Mouse (Mus musculus) kidney, adult 2 months (tissue): ENCODE results near the gene Hist1h2ba. TPM values are rescaled to one million over a fixed set of nuclear protein-coding genes. Genes with fewer than 3 reads are reported as not detected.

Source experiments
- DNase-seq: peaks from one replicate; pipeline ENCODE4 v3.0.0; 2021
- H3K27ac ChIP-seq: fragments of 200-500 bp; 2 replicates; pipeline ENCODE4 v1.5.1; 2012; ENCODE audit warnings: low read depth, low read length, control low read depth, inconsistent platforms; ENCODE audit not compliant: insufficient read depth
- H3K27me3 ChIP-seq: fragments of 200-500 bp; replicated peaks from 2 replicates; pipeline ENCODE4 v1.6.1; 2012; ENCODE audit warnings: mild to moderate bottlenecking, moderate library complexity, low read length, inconsistent platforms; ENCODE audit not compliant: control insufficient read depth, insufficient read depth
- H3K36me3 ChIP-seq: fragments of 200-500 bp; 2 replicates; pipeline ENCODE4 v1.6.1; 2012; ENCODE audit warnings: mild to moderate bottlenecking, moderate library complexity, low read length, inconsistent platforms; ENCODE audit not compliant: control insufficient read depth, insufficient read depth
- H3K4me1 ChIP-seq: fragments of 200-500 bp; 2 replicates; pipeline ENCODE4 v1.6.1; 2011; ENCODE audit warnings: low read length; ENCODE audit not compliant: control insufficient read depth, insufficient read depth
- H3K4me3 ChIP-seq: fragments of 200-500 bp; 2 replicates; pipeline ENCODE4 v1.5.1; 2011; ENCODE audit warnings: mild to moderate bottlenecking, low read depth, low read length, control low read depth; ENCODE audit not compliant: insufficient read depth
- CTCF ChIP-seq: fragments of 200-500 bp; conservative IDR thresholded peaks from 2 replicates; pipeline ENCODE4 v1.5.1; 2011; ENCODE audit warnings: low read depth, mild to moderate bottlenecking, control low read depth, low read length, moderate library complexity, mixed read lengths; ENCODE audit not compliant: insufficient read depth, insufficient read length
- POLR2A ChIP-seq: fragments of 200-500 bp; IDR thresholded peaks from one replicate; pipeline ENCODE4 v1.6.1; 2011; ENCODE audit warnings: low read depth, low read length, control low read depth
- WGBS: fragments of 180-500 bp; shearing (Covaris S2); methylation state at CpG from one replicate; pipeline ENCODE4 v1.1.7; 2018; 5-methylcytosine and 5-hydroxymethylcytosine counted together
- polyA plus RNA-seq: library from polyadenylated mRNA; depleted of rRNA; stranded (reverse); fragments of >200 nt; gene quantifications from 2 replicates; pipeline ENCODE4 v1.2.3, GENCODE M21; 2012; rRNA removed

Hist1h2ba gene
- polyA plus RNA-seq, result 0.33 and 0.41 TPM in 2 replicates

DNA sequence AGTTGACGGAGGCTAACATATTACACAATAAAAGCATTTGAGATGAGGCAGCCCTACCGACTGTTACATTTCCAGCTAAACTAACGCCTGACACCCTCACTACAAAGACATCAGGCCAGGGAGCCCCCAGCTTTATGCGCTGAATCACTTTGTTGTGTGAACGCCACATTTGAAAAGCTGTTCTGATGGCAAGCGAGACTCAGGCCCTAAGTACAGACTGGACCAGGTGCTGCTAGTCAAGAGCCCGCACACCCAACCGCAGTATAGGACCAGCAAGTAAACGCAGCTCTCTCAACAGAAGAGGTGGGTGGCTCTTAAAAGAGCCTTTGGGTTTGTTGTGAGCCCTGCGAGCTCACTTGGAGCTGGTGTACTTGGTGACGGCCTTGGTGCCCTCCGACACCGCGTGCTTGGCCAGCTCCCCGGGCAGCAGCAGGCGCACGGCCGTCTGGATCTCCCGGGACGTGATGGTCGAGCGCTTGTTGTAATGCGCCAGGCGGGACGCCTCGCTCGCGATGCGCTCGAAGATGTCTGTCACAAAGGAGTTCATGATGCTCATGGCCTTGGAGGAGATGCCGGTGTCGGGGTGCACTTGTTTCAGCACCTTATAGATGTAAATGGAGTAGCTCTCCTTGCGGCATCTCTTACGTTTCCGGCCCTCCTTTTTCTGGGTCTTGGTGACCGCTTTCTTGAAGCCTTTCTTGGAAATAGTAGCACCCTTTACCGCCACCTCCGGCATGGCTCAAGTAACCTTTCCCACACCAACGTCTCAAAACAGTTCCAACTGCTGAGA lies at the start of gene Hist1h2ba:
Gene Hist1h2ba (minus strand): TSS at position 736 of the 790 bp plus-strand sequence.
- Histone ChIP-seq H3K36me3 (no peaks in the 10 kb centered on the region), H3K27me3 (no peaks in the 10 kb centered on the region), H3K4me3 (no peak within 1 kb of the TSS), H3K27ac (no peak within 1 kb of the TSS), H3K4me1 (no peaks in the 10 kb centered on the region)
- TF ChIP-seq CTCF, result no peak
- DNase-seq, result no peak
- WGBS, result 94% methylated on average over 39 of the region's 39 CpGs

GRCm38 (mm10) chr13:23972271-23972670 lies 38.3 kb upstream of the Hist1h2ba start:
- 52% methylated on average over 5 of the region's 5 CpGs for WGBS
- Histone ChIP-seq H3K4me1 (no peaks in the 10 kb centered on the region), H3K27ac (no peak overlapping the region), H3K4me3 (no peak overlapping the region), H3K27me3 (no peaks in the 10 kb centered on the region), H3K36me3 (no peaks in the 10 kb centered on the region)
- no peak for DNase-seq
- no peak for TF ChIP-seq POLR2A
- no peak for TF ChIP-seq CTCF

- 50% methylated on average over 2 of the region's 2 CpGs for WGBS
- no peaks in the 10 kb centered on the region for H3K27me3 ChIP-seq
- DNase-seq, result no peak
- no peak overlapping the region for H3K27ac ChIP-seq
- TF ChIP-seq CTCF (no peak), POLR2A (no peak)
- no peak overlapping the region for H3K4me3 ChIP-seq
- no peaks in the 10 kb centered on the region for H3K4me1 ChIP-seq
- H3K36me3 ChIP-seq, result no peaks in the 10 kb centered on the region
These were observed 37.9 kb upstream of the Hist1h2ba start for GRCm38 (mm10) chr13:23971870-23972269.

DNA sequence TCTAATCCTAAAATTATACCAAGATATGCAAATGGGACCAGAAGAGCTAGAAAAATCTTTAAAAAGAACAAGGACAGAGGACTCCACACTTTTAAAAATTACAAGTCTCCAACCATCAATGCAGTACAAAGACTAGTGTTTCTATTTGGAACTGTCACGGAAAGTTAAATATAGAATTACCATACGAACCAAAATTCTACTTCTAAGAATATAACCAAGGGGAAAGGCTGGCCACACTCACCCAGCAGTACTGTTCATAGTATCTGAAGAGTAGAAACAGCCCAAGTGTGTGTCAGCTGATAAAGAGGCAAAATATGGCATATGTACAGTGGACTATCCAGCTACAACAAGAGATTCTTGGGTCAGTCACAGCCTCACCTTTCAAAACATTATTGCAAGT lies 31.0 kb upstream of the Hist1h2ba start:
- WGBS, result 71% methylated on average over 2 of the region's 2 CpGs
- no peaks in the 10 kb centered on the region for H3K4me1 ChIP-seq
- no peak overlapping the region for H3K4me3 ChIP-seq
- no peak for TF ChIP-seq CTCF
- TF ChIP-seq POLR2A, result no peak
- H3K27ac ChIP-seq, result no peak overlapping the region
- no peaks in the 10 kb centered on the region for H3K36me3 ChIP-seq
- H3K27me3 ChIP-seq, result no peaks in the 10 kb centered on the region
- DNase-seq, result no peak

- no peak for TF ChIP-seq POLR2A
- no peak for TF ChIP-seq CTCF
- H3K4me1 ChIP-seq, result no peaks in the 10 kb centered on the region
- 44% methylated on average over 2 of the region's 2 CpGs for WGBS
These were observed 25.8 kb upstream of the Hist1h2ba start for GRCm38 (mm10) chr13:23959776-23960175.

DNA sequence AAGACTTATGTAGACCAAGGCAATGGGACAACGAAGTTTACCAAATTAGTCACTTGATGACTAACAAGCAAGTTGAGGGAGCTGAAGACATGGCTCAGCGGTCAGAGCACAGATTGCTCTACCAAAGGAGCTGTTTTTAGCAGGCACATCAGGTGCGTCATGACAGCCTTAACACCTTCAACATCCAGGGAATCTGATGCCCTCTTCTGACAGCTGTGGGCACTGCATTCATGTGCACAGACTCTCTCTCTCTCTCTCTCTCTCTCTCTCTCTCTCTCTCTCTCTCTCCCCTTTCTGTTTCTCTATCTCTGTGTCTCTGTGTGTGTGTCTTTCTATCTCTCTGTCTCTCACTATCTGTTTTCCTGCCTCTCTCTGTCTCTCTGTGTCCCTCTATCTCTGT lies 17.0 kb upstream of the Hist1h2ba start:
- no peaks in the 10 kb centered on the region for H3K36me3 ChIP-seq
- DNase-seq, result peak; percentile 58
- H3K27ac ChIP-seq, result no peak overlapping the region
- WGBS, result 39% methylated on average over 3 of the region's 3 CpGs
- TF ChIP-seq POLR2A, result no peak
- TF ChIP-seq CTCF, result peak; percentile 72
- H3K4me3 ChIP-seq, result no peak overlapping the region
- no peaks in the 10 kb centered on the region for H3K27me3 ChIP-seq
- H3K4me1 ChIP-seq, result no peaks in the 10 kb centered on the region; the same call in 1 of the 2 replicates

More at GRCm38 (mm10) chr13:23959776-23960175, 25.8 kb upstream of the Hist1h2ba start:
- DNase-seq, result no peak
- Histone ChIP-seq H3K27me3 (no peaks in the 10 kb centered on the region), H3K4me3 (no peak overlapping the region), H3K27ac (no peak overlapping the region), H3K36me3 (no peaks in the 10 kb centered on the region)

- Histone ChIP-seq H3K4me1 (no peaks in the 10 kb centered on the region; the same call in 1 of the 2 replicates), H3K27ac (no peak overlapping the region), H3K4me3 (no peak overlapping the region), H3K27me3 (no peaks in the 10 kb centered on the region), H3K36me3 (no peaks in the 10 kb centered on the region)
- WGBS, result 75% methylated on average over 14 of the region's 14 CpGs
- no peak for TF ChIP-seq CTCF
- no peak for TF ChIP-seq POLR2A
- DNase-seq, result no peak
These were observed 15.7 kb upstream of the Hist1h2ba start for GRCm38 (mm10) chr13:23949484-23950246.
